Mouse (Mus musculus): ENCODE measurements around the gene Vasp. TPM values are rescaled to one million over a fixed set of nuclear protein-coding genes. Genes with fewer than 3 reads are reported as not detected.
A peak's percentile ranks its signal among the peaks of the same experiment; 100 is the strongest.

Vasp gene
- polyA plus RNA-seq, 1 experiment, result 145 TPM

- H3K4me3 ChIP-seq (ENCODE audit: insufficient read depth, poor library complexity, severe bottlenecking), result no peak overlapping the region
- H3K79me3 ChIP-seq (ENCODE audit: low read depth), result peaks cover 44% of the 10 kb centered on the region
- no peaks in the 10 kb centered on the region for H3K36me3 ChIP-seq (ENCODE audit: control insufficient read depth, insufficient read depth)
- H3K27me3 ChIP-seq (ENCODE audit: control insufficient read depth, insufficient read depth, insufficient read length), result no peaks in the 10 kb centered on the region
- peaks cover 64% of the 10 kb centered on the region for H3K79me2 ChIP-seq (ENCODE audit: control insufficient read depth, insufficient read depth)
- no peak for TF ChIP-seq CEBPB (IDR thresholded peaks at IDR 0.05; ENCODE audit: low read depth)
- TF ChIP-seq MYOD1 (IDR thresholded peaks at IDR 0.05; ENCODE audit: control insufficient read depth, insufficient read length, low read depth), result no peak
- TF ChIP-seq MAX (IDR thresholded peaks at IDR 0.05), result no peak
- TF ChIP-seq MYOG (IDR thresholded peaks at IDR 0.05; ENCODE audit: control insufficient read depth, extremely low read depth, insufficient read length), result no peak
- no peak for TF ChIP-seq USF1 (IDR thresholded peaks at IDR 0.05; ENCODE audit: low read depth)
- no peak for TF ChIP-seq FOSL1 (IDR thresholded peaks at IDR 0.05; ENCODE audit: insufficient read depth, low read length, poor library complexity, severe bottlenecking)
- TF ChIP-seq CTCF (IDR thresholded peaks at IDR 0.05; ENCODE audit: control insufficient read depth, insufficient read depth, insufficient read length), result no peak
- H3ac ChIP-seq (ENCODE audit: control insufficient read depth, insufficient read length, low read depth), result no peak overlapping the region
Observed at GRCm38 (mm10) chr7:19230041-19230580, 41.5 kb downstream of the Vasp start.

- Histone ChIP-seq H3K27me3 (ENCODE audit: control insufficient read depth, insufficient read depth, insufficient read length) (no peaks in the 10 kb centered on the region), H3K4me3 (ENCODE audit: insufficient read depth, poor library complexity, severe bottlenecking) (peak overlapping the region; percentile 44), H3K79me3 (ENCODE audit: low read depth) (peaks cover 42% of the 10 kb centered on the region), H3ac (ENCODE audit: control insufficient read depth, insufficient read length, low read depth) (peak overlapping the region; percentile 85), H3K79me2 (ENCODE audit: control insufficient read depth, insufficient read depth) (peaks cover 57% of the 10 kb centered on the region), H3K36me3 (ENCODE audit: control insufficient read depth, insufficient read depth) (no peaks in the 10 kb centered on the region)
- no peak for TF ChIP-seq CEBPB (IDR thresholded peaks at IDR 0.05; ENCODE audit: low read depth)
- no peak for TF ChIP-seq USF1 (IDR thresholded peaks at IDR 0.05; ENCODE audit: low read depth)
- TF ChIP-seq MYOD1 (IDR thresholded peaks at IDR 0.05; ENCODE audit: control insufficient read depth, insufficient read length, low read depth), result no peak
- TF ChIP-seq CTCF (IDR thresholded peaks at IDR 0.05; ENCODE audit: control insufficient read depth, insufficient read depth, insufficient read length), result no peak
- no peak for TF ChIP-seq MYOG (IDR thresholded peaks at IDR 0.05; ENCODE audit: control insufficient read depth, extremely low read depth, insufficient read length)
- no peak for TF ChIP-seq MAX (IDR thresholded peaks at IDR 0.05)
- TF ChIP-seq FOSL1 (IDR thresholded peaks at IDR 0.05; ENCODE audit: insufficient read depth, low read length, poor library complexity, severe bottlenecking), result no peak
Observed at GRCm38 (mm10) chr7:19229404-19229803, 42.2 kb downstream of the Vasp start.

GRCm38 (mm10) chr7:19228793-19229148, 42.8 kb downstream of the Vasp start:
- H3K4me3 ChIP-seq (ENCODE audit: insufficient read depth, poor library complexity, severe bottlenecking), result peak overlapping the region; percentile 44
- H3K79me2 ChIP-seq (ENCODE audit: control insufficient read depth, insufficient read depth), result peaks cover 51% of the 10 kb centered on the region
- TF ChIP-seq FOSL1 (IDR thresholded peaks at IDR 0.05; ENCODE audit: insufficient read depth, low read length, poor library complexity, severe bottlenecking) (no peak), CTCF (IDR thresholded peaks at IDR 0.05; ENCODE audit: control insufficient read depth, insufficient read depth, insufficient read length) (no peak), MAX (IDR thresholded peaks at IDR 0.05) (no peak), MYOG (IDR thresholded peaks at IDR 0.05; ENCODE audit: control insufficient read depth, extremely low read depth, insufficient read length) (no peak), CEBPB (IDR thresholded peaks at IDR 0.05; ENCODE audit: low read depth) (no peak), USF1 (IDR thresholded peaks at IDR 0.05; ENCODE audit: low read depth) (no peak), MYOD1 (IDR thresholded peaks at IDR 0.05; ENCODE audit: control insufficient read depth, insufficient read length, low read depth) (no peak)
- H3K27me3 ChIP-seq (ENCODE audit: control insufficient read depth, insufficient read depth, insufficient read length), result no peaks in the 10 kb centered on the region
- H3K36me3 ChIP-seq (ENCODE audit: control insufficient read depth, insufficient read depth), result no peaks in the 10 kb centered on the region
- peaks cover 38% of the 10 kb centered on the region for H3K79me3 ChIP-seq (ENCODE audit: low read depth)
- H3ac ChIP-seq (ENCODE audit: control insufficient read depth, insufficient read length, low read depth), result peak overlapping the region; percentile 85

GRCm38 (mm10) chr7:19227883-19228792, 43.5 kb downstream of the Vasp start, which contains the start of gene Opa3:
Opa3 (plus strand) TSS chr7:19228334.
- TF ChIP-seq USF1 (IDR thresholded peaks at IDR 0.05; ENCODE audit: low read depth), result no peak
- peak; percentile 26 for TF ChIP-seq FOSL1 (IDR thresholded peaks at IDR 0.05; ENCODE audit: insufficient read depth, low read length, poor library complexity, severe bottlenecking)
- peak; percentile 10 for TF ChIP-seq CTCF (IDR thresholded peaks at IDR 0.05; ENCODE audit: control insufficient read depth, insufficient read depth, insufficient read length)
- peak; percentile 59 for TF ChIP-seq MAX (IDR thresholded peaks at IDR 0.05)

GRCm38 (mm10) chr7:19226817-19227797, 44.5 kb downstream of the Vasp start:
- Histone ChIP-seq H3K4me3 (ENCODE audit: insufficient read depth, poor library complexity, severe bottlenecking) (peak overlapping the region; percentile 36), H3K79me3 (ENCODE audit: low read depth) (peaks cover 26% of the 10 kb centered on the region), H3K36me3 (ENCODE audit: control insufficient read depth, insufficient read depth) (no peaks in the 10 kb centered on the region), H3K27me3 (ENCODE audit: control insufficient read depth, insufficient read depth, insufficient read length) (no peaks in the 10 kb centered on the region), H3ac (ENCODE audit: control insufficient read depth, insufficient read length, low read depth) (peak overlapping the region; percentile 56), H3K79me2 (ENCODE audit: control insufficient read depth, insufficient read depth) (peaks cover 34% of the 10 kb centered on the region)
- no peak for TF ChIP-seq MAX (IDR thresholded peaks at IDR 0.05)
- no peak for TF ChIP-seq CEBPB (IDR thresholded peaks at IDR 0.05; ENCODE audit: low read depth)
- no peak for TF ChIP-seq MYOD1 (IDR thresholded peaks at IDR 0.05; ENCODE audit: control insufficient read depth, insufficient read length, low read depth)
- no peak for TF ChIP-seq USF1 (IDR thresholded peaks at IDR 0.05; ENCODE audit: low read depth)
- TF ChIP-seq MYOG (IDR thresholded peaks at IDR 0.05; ENCODE audit: control insufficient read depth, extremely low read depth, insufficient read length), result no peak
- TF ChIP-seq CTCF (IDR thresholded peaks at IDR 0.05; ENCODE audit: control insufficient read depth, insufficient read depth, insufficient read length), result no peak
- TF ChIP-seq FOSL1 (IDR thresholded peaks at IDR 0.05; ENCODE audit: insufficient read depth, low read length, poor library complexity, severe bottlenecking), result no peak

More at GRCm38 (mm10) chr7:19227883-19228792, 43.5 kb downstream of the Vasp start, which contains the start of gene Opa3:
- peaks cover 44% of the 10 kb centered on the region for H3K79me2 ChIP-seq (ENCODE audit: control insufficient read depth, insufficient read depth)
- peak within 1 kb of the TSS; percentile 87 for H3ac ChIP-seq (ENCODE audit: control insufficient read depth, insufficient read length, low read depth)
- peak within 1 kb of the TSS; percentile 44 for H3K4me3 ChIP-seq (ENCODE audit: insufficient read depth, poor library complexity, severe bottlenecking)
- peaks cover 33% of the 10 kb centered on the region for H3K79me3 ChIP-seq (ENCODE audit: low read depth)
- H3K36me3 ChIP-seq (ENCODE audit: control insufficient read depth, insufficient read depth), result no peaks in the 10 kb centered on the region
- H3K27me3 ChIP-seq (ENCODE audit: control insufficient read depth, insufficient read depth, insufficient read length), result no peaks in the 10 kb centered on the region

Data from C2C12 (cell line).